ENCODE assay signal across 23 mouse cellular contexts in genomic region chr13:111783451-111783850, GRCm38 (mm10). TPM values are rescaled to one million over a fixed set of nuclear protein-coding genes. Genes with fewer than 3 reads are reported as not detected.
DNase-seq lines count a peak whose midpoint lies in the region; TF ChIP-seq lines count a peak whose summit lies in the region.
"Had no signal": no experiment of that assay in that cellular context is flagged by ENCODE, and none has a peak within 500 bp of the region (broad histone marks: within the 10 kb centered on the region; RNA-seq: fewer than 3 reads in every experiment).

No protein-coding gene starts in this region.

- no peak for TF ChIP-seq CTCF in gastrocnemius, adult 2 months (IDR thresholded peaks at IDR 0.05)

- peak; percentile 39 for DNase-seq in gastrocnemius, adult 2 months
- DNase-seq in gastrocnemius, adult 8-10 months (ENCODE audit: low spot score in 2 of 2) = no peak
- peak; percentile 65 for DNase-seq in left cerebral cortex, postnatal 4 days
- no peak for DNase-seq in left cerebral cortex, postnatal 25 days (ENCODE audit: low spot score in 2 of 2)
- peak; percentile 86 for DNase-seq in Muller cell, postnatal 12 days (ENCODE audit: inconsistent ontology term)
- DNase-seq in cerebellum, postnatal 25 days = peak; percentile 55 to 69
- DNase-seq in thymus, adult 18-20 months = no peak
- DNase-seq: adrenal gland, adult 8-10 months; B cell, adult 2 months; gastrocnemius, postnatal 10 days; heart, postnatal 4 days; kidney, adult 18-20 months; liver; right cerebral cortex, postnatal 25 days; spleen, adult 18-20 months; thymus, postnatal 25 days had no signal

- no peak overlapping the region for H3K27ac ChIP-seq in gastrocnemius, adult 2 months
- H3K27ac ChIP-seq: embryonic facial prominence, embryonic 15.5 days; heart, embryonic 15.5 days; kidney, postnatal 0 days; left cerebral cortex, adult 2 months; limb, embryonic 10.5 days; liver, embryonic 15.5 days; macrophage had no signal

- intact Hi-C loops in gastrocnemius, adult 2 months (cut with DNase I) = loop anchor here (10.0 kb wide), 1 partner anchor 721 kb away; no protein-coding TSS in a partner anchor
- intact Hi-C loops in left cerebral cortex, postnatal 4 days (cut with DNase I) = no loop called here
- intact Hi-C loops in left cerebral cortex, postnatal 25 days (cut with DNase I) = loop anchor here (10.0 kb wide), 1 partner anchor 751 kb away; no protein-coding TSS in a partner anchor

- no peak overlapping the region for H3K4me3 ChIP-seq in gastrocnemius, adult 2 months
- H3K4me3 ChIP-seq: embryonic facial prominence, embryonic 15.5 days; heart, embryonic 15.5 days; left cerebral cortex, adult 2 months; limb, embryonic 10.5 days; liver, embryonic 15.5 days had no signal

RNA-seq across cellular contexts. Expression of gene Map3k1, which starts 25.3 kb away (rescaled TPM):
- total RNA-seq in gastrocnemius, adult 2 months (2021) = 10 to 100 TPM in 1 of 2 experiments, 1 to 10 TPM in 1; 7.6 to 10.1 TPM
- 1 to 10 TPM; 6.7 to 8.1 (median 7.2) TPM for total RNA-seq in gastrocnemius, adult 8-10 months (2022)
- total RNA-seq in left cerebral cortex, postnatal 4 days (2021) = 10 to 100 TPM; 19.1 to 21.3 TPM
- 10 to 100 TPM in 1 of 2 experiments, 1 to 10 TPM in 1; 8.8 to 10.3 TPM for total RNA-seq in left cerebral cortex, postnatal 25 days (2021)

Comparison
In these comparisons a context has a peak if more than half of its experiments do, and no peak if none do; other contexts are left out.
1. DNase-seq: peak in gastrocnemius, adult 2 months (single experiment), left cerebral cortex, postnatal 4 days (single experiment), Muller cell, postnatal 12 days (single experiment) and cerebellum, postnatal 25 days (2 of 2); none in gastrocnemius, adult 8-10 months (0 of 2), left cerebral cortex, postnatal 25 days (0 of 2) and thymus, adult 18-20 months (0 of 2).